Mouse (Mus musculus) cortical plate, adult 2 months (tissue): Measurements from ENCODE around the gene Necab2.

Experiments
- CTCF ChIP-seq: fragments of 200-500 bp; IDR thresholded peaks from 2 replicates; pipeline ENCODE4 v1.5.1; 2011; ENCODE audit warnings: mild to moderate bottlenecking, control low read depth, low read length; ENCODE audit not compliant: insufficient read depth; ENCODE audit errors: extremely low read depth
- POLR2A ChIP-seq: fragments of 200-500 bp; IDR thresholded peaks from 2 replicates; pipeline ENCODE4 v1.6.1; 2011; ENCODE audit warnings: mild to moderate bottlenecking, low read length, control low read depth; ENCODE audit not compliant: insufficient read depth; ENCODE audit errors: extremely low read depth

DNA sequence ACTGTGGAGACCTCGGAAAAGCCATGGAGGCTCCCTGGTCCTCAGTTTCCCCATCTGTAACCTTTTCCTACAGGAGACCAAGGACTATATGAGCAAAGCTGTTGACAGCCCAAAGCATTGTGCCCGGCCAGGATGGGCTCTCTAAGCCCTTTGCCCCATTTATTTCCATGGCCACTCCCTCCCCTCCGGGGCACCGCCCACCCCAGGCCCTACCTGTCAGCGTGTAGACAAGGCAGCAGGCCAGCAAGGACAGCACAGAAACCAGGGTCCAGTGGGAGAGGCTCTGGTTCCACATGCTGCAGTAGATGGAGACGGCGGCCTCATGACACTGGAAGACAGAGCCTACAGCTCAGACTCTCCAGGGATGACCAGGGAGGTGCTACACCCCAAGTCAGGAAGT, 40.6 kb downstream of the Necab2 start:
- TF ChIP-seq CTCF (no peak), POLR2A (no peak)
